Mouse (Mus musculus) natural killer cell, adult 2 months (primary cell): ENCODE data around the gene Rpa2.
"Not testable (repeated sequence)": the region's sequence is repeated elsewhere in the genome, so short reads cannot be mapped to it uniquely, and the experiment has no call there.

Experiments
- DNase-seq, 2 experiments: peaks; one replicate each; pipeline ENCODE4 v3.0.0; 2022; ENCODE audit warnings: low spot score in 2 of 2

The Rpa2 gene

DNA sequence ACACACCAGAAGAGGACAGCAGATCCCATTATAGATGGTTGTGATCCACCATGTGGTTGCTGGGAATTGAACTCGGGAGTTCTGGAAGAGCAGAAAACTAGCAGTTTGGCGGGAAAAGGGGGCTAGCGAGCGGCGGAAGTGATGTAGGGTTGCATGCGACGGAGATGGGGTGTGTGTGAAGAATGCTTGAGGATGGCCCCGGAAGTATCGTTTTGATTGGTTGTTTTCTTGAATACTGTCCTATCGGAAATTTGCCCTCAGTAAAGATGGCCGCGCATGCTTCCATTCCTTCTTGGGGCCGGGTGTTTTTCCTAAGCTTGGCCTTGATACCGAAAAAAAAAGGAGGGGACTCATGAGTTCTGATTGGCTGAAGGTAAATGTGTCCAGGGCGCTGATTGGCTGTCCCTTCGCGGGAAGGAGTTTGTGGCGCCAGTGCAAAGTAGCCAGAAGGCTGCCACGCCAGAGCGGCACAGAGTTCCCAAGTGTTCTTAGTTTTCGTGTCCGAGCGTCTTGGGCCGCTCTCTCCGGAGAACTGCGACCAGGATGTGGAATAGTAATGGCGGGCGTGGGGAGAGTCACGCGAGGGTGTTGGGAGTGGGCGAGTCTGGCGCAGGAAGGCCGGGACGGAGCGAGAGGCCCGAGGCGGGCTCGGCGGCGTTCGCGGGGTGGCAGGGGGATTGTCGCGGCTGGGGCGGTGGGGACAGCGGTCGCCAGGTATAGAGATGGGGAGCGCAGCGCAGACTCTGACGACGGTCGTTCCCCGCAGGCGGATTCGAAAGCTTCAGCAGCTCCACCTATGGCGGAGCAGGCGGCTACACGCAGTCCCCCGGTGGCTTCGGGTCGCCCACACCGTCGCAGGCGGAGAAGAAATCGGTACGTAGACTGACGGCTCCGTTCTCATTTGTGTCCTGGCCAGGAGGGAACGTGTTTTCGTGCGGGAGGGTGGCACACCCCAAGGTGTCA is at the start of gene Rpa2:
TSS of gene Rpa2 (plus strand) at position 419 of the 963 bp plus-strand sequence.
- DNase-seq, result peak; percentile 97

DNA sequence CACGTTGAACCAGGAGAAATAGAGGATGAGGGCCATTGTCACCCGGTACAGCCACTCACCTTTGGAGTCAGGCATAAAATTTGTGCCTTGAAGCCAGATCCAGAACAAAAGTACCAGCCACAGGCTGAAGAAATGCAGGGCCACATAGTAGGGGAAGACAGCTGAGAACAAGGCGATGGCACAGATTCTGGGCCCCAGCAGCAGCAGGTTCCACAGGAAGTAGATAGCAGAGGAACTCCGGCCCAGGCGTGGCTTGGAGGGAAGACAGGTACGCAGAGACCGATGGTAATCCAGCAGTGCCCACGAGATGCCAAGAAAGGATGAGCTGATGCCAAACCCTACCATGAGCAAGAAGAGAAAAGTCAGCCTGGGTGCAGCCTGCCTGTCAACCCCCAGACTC is 39.9 kb upstream of the Rpa2 start:
- no peak for DNase-seq

DNA sequence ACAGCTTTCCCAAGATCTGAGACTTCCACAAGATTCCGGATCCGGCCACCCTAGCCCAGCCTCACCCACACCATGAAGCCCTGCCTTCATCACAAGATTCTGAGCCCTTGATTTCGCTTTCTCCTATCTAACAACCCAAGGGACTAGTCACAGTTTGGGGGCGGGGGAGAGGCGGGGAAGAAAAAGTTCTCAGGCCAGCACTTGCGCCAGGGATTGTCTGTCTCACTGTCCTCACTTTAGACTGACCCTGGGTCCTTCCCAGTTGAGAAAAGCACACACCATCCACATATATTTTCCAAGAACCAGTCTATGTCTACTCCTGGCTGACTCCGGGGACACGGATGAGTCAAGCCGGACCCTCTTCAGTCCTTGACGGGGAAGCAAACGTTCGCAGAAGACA is 36.5 kb upstream of the Rpa2 start:
- no peak for DNase-seq

DNA sequence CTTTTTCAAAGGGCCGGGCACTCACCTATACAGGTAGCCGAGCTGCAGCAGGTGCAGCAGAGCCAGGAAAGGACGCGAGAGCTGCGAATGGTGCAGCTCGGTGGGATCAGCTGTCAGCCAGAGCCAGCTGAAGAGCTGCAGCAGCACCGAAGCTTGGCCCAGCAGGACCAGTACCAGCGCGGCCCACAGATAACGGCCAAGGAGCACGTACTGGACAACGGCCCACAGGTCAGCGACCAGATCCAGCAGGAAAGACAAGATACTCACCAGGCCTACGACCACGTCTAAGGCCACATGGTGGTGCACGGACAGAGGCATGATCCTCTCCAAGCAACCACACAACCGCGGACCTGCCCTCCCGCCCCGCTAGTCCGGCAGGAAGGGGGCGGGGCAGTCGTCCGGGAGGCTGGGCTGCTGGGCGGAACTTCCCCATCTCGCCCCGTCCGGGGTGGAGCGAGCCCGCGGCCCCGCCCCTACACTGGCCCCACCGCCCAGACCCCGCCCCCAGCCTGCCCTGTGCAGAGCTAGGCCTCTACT is 35.9 kb upstream of the Rpa2 start, which contains the start of gene Xkr8:
TSS of gene Xkr8 (minus strand) at position 399 of the 537 bp plus-strand sequence.
- DNase-seq, result peak; percentile 91 to 92

DNA sequence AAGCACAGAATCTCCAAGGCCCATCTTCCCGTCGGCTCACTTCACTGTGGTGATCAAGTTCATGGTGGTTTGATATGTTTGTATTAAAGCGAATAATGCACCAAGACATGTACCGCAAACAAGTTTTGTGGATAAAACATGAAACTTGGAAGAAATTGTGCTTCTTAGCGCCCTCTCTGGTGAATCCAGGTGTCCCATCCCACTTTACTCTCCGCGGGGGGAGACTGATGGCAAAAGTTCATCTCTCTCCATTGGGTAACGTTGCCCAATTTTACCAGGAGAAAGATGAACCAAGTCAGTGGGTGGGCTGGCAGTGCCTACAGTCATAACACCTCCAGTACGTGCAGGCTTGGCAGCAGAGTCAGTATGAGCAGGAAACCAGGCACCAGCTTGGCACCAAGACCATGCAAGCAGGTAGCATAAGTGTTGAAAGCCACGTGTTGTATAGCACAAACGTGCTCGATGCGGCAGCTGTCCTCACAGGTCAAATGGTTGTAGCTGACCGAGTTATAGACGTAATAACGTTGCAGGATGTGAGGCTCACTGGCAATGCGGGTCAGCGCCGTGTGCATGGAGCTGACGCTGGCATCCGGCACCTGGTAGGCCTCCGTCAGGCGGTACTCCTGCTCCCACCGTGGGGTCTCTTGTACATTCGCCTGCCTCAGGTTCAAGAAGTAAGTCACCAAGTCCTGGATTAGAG is 34.9 kb upstream of the Rpa2 start:
- DNase-seq, result no peak

DNA sequence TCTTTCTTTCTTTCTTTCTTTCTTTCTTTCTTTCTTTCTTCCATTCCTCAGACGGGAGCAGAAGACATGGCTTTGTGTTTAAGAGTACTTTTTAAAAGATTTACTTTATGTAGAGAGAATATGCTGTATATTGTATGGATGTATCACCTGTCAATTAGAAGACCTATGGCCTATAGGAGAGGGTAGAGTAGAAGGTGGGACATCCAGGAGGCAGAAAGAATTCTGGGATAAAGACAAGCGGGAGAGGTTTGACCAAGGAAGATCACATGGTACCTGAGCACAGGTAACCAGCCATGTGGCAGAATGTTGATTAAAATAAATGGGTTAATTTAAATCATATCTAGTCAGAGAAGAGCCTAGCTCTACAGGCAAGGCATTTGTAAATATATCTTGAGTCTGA is 33.4 kb upstream of the Rpa2 start:
- DNase-seq, result no peak

DNA sequence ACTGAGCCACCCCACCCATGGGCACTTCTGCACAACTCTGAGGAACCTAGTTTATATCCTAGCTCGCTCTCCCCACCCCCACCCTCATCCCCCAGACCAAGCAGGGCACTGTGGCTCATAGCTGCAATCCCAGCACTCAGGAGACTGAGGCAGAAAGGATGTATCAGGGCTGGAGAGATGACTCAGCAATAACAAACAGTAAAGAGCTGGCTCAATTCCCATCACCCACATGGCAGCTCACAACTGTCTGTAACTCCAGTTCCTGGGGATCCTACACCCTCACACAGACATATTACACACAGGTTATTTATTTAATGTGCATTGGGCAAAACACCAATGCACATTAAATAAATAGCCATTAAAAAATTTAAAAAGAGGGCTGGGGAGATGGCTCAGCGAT is 32.7 kb upstream of the Rpa2 start:
- DNase-seq, result no peak

DNA sequence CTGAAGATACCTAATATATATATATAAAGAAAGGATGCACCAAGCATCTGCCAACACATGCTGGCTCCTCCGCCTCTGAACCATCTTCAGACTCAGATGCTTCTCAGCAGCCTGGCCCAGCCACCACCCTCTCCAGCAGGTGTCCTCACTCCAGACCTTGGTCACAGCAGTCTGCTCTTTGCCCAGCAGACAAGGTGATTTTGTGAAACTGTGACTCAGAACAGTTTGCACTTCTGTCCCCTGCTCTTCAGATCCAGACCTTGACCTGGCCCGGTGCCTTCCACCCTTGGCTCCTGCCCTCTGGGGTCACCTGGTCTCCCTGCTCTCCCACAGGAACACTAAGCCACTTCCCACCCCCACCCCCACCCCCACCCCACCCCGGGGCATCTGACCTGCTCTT is 32.2 kb upstream of the Rpa2 start:
- no peak for DNase-seq

DNA sequence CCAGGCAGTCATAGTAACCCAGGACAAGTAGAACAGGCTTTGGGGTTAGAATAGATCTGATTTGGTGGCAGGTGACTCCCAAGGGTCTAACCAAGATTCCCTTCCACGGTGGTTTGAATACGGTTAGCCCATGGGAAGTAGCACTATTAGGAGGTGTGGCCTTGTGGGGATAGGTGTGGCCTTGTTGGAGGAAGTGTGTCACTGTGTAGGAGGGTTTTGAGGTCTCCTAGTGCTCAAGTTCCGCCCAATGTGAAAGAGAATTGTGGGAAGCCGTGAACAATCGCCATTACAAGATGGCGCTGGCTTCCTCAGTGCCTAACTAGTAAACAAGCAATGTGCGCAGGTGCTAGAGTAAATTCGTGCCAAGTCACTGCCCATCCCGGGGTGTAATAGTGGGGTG is 31.0 kb upstream of the Rpa2 start:
- not testable (repeated sequence) for DNase-seq

DNA sequence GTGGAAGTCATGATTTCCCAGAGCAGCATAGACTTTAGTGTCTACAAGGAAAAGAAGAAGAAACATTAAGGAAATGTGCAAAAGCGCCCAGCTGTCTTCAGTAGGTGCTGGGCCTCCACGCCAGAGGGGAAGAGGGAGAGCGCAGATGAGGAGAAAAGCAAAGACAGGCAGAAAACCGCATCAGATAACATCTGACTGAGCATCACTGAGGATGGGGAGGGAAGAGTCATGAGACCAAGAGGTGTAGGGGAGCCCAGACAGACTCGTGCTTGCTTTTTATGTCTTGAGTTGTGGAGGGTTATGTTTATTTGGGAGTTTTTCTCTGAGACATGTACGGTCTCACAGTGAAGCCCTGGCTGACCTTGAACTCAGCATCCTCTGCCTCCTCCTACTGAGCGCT is 26.6 kb upstream of the Rpa2 start:
- no peak for DNase-seq

DNA sequence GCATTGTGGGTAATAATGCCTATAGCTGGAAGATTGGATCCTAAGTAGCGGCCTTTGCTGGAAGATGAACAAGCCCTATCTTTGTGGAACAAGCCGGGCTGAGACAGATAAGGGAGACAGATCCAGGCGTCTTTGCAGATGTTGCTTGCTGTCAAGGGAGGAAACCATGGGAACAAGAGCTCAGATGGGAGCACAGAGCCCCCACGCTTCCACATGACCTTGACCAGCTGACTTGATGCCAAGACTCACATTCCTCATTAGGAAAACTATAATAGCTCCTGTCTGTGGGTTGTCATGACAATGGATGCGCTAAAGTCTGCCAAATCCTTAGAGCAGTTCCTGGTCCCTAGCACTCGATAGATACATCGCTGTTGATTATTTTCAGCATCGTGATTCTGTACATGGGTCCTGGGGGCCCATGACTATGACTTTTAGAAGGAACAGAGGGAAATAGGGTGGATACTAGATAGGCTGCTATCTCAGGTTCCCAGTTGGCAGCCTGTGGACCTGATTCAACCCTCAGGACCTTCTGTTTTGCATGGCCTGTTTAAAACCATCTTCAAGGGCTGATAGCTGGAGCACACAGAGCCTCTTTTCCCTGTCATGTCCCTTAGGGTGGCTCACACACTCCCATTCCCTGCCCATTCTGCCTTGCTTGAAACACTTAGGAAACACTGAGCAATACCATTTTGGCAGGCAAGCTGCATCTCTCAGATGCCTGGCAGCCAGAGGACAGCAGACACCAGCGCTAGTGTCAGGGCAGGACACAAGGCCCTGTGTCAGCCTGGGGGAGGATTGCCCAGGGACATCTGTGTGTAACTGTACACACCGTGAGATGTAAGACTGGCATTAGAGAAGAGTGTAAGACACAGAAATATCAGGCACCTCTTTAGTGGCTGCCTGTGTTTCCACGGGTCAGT is 23.9 kb upstream of the Rpa2 start:
- no peak for DNase-seq

DNA sequence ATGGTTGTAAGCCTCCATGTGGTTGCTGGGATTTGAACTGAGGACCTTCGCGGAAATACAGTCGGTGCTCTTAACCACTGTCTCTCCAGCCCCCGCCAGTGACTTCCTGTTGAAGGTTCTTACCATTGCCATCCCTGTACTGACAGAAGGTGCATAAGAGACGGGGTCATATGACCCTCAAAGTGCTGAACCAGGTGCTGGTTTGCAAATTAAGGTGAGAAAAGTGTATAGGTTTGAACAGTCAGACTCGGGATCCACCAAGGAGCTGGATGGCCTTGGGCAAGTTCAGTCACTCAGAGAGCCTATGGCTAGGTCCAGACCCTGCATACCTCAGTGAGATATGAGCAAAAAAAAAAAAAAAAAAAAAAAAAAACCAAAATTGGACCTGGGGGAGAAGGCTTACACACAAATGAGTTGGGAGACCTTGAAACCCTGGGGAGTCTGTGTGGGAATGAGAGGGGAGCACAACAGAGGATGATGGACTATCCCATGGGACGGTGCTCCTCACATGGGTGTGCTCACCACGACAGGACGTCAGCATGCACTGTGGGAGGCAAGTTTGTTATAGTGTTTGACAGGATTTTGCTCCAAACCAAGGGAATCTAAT is 21.1 kb upstream of the Rpa2 start:
- no peak for DNase-seq

DNA sequence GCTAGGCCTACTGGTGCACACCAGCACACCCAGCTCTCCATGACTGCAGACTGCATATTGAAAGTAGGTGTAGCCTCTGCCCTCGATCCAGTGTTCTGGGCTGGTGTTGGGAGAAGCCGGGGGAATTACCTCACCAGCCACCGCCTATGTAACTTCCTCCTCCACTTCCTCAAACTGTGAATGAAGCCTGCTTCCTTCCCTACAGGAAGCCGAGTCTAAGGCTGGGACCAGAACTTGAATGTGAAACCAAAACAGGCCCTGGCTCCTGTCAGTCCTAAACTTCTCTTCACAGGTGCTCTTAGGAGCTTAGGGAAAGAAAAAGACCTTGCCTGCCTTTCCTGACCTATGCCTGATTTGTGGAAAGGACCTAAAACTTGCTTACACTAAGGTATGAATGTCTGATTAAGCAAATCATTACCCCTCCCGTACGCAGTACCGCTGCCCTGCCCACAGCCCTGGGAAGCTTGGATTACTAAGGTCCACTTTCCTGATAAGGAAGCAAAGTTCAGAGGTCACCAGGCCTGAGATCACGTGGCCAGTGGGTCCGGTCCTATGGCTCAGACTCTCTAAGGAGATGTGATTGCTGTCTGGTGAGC is 20.4 kb upstream of the Rpa2 start:
- peak; percentile 37 to 50 for DNase-seq

DNA sequence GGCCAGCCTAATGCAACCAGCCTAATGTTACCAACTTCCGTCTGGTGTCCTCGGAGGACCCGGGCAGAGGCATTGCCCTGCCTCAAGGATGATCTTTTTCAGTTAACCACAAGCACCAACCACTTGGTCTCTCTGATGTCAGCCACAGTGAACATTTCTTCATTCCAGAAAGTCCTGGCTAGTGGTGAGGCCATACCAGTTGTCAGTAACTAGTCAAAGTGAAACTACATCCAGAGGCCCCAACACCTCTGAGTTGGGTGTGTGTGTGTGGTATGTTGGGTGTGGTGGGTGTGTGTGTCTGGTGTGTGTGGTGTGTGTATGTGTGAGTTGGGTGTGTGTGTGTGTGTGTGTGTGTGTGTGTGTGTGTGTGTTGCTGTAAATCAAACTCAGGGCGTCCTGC is 19.4 kb upstream of the Rpa2 start:
- DNase-seq, result peak; percentile 71 to 88

DNA sequence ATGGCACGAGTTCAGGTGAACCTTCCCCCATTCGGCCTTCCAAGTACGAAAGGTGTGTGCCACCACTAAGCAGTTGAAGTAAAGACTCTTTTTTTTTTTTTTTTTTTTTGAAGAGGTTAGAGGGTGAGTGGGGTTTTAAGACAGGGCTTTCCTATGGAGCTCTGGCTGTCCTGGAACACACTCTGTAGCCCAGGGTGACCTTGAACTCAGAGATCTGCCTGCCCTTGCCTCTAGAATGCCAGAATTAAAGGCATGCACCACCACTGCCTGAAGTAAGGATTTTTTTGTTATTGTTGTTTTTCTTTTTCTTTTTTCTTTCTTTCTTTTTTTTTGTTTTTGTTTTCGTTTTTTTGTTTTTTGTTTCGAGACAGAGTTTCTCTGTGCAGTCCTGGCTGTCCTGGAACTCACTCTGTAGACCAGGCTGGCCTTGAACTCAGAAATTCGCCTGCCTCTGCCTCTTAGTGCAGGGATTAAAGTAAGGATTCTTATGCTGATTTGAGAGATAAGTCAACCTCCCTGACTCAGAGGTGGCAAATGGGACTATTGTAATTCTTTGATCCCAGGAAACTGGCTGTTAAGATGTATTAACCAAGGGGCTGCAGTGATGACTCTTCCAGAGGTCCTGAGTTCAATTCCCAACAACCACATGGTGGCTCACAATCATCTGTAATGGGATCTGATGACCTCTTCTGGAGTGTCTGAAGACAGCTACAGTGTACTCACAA is 18.7 kb upstream of the Rpa2 start:
- no peak for DNase-seq

DNA sequence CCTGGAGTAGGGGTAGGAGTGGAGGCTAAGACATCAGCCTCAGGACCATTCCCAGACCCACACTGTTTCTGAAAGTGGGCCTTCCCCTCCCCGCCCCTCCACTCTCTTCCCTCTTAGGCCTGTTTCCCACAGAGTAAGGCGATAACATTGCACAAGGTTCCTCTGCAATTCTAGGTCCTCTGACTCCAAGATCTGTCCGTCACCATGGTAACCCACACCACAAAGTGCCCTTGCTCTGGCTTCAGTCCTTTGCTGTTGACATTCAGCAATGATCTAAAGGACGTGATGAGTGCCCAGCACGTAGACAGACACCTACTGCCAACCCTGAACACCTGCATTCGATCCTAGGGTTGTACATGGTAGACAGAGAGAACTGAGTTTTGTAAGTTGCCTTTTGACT is 15.1 kb upstream of the Rpa2 start:
- DNase-seq, result no peak

DNA sequence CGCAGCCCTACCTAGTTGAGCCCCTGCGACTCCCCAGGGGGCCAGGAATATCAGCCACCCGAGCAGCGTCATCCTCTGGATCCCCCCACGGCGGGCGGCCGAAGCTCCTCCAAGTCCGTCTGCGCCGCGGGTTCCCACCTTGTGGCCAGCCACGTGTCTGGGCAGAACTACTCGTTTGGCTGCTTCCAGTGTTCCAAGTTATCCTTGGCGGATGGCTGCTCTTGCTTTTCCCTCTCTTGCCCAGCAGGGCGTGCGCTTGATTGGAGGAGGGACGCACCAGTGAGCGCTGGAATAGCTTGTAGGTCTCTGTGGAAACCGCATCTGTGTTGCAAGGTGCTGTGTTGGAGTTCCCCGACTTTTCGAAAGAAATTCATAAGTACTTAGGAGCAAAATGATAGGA is 11.2 kb upstream of the Rpa2 start, which contains the start of gene Smpdl3b:
TSS of gene Smpdl3b (minus strand) at position 279 of the 400 bp plus-strand sequence.
- peak; percentile 43 to 51 for DNase-seq

DNA sequence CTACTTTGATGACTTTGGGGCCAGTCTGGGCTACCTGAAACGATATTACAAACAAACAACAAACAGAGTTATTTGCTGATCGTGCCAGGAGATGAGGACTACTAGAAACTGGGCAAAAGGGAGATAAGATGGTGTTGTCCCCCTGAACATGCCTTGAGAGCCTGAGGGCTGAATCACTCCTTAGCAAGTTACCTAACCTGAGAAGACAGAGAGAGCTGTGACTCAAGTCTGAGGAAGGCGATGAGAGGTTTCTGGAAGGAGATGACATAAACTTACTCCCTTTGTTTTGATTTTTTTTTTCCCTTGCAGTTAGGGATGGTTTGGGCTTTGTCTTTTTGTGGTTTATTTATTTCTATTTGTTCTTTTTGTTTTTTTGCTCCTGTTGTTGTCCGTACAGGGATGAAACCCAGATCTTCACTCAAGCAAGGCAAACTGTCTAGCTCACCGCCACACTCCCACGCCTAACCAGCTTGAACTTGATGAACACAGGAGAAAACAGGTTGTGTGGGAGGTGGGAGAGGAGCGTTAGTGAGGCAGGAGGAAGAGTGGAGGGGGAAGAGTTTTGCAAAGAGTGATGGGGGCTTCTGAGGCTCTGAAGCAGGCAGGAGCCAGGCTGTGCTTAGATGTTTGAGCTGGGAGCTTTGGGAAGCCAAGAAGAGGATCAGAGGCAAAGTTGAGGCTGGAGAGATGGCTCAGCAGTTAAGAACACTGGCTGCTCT is 10.3 kb upstream of the Rpa2 start:
- no peak for DNase-seq

DNA sequence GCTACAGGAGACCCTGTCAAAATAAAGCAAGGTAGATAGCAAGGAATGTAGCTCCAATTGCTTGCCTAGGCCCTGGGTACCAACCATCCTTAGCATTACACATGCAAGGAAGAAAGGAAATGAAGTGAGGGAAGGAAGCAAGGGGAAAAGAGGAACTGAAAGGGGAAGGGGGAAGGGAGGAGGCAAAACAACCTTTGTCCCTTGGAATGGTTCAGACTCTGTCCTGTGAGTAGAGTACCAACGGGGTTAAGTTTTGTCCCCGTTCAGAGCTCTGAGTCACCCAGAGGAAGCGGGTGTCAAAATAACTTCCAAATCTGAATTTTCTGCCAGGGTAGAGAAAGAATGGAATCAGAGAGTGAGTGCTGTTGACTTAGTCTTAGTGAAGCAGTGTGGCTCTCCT is 7.8 kb upstream of the Rpa2 start:
- DNase-seq, result no peak
